Mouse (Mus musculus): ENCODE measurements at regions not wholly inside any gene's neighbourhood (a gene's known extent, or its start where the extent isn't known, plus 50 kb on each side); places are given as distances from the start of the nearest gene placed in this dataset.

DNA sequence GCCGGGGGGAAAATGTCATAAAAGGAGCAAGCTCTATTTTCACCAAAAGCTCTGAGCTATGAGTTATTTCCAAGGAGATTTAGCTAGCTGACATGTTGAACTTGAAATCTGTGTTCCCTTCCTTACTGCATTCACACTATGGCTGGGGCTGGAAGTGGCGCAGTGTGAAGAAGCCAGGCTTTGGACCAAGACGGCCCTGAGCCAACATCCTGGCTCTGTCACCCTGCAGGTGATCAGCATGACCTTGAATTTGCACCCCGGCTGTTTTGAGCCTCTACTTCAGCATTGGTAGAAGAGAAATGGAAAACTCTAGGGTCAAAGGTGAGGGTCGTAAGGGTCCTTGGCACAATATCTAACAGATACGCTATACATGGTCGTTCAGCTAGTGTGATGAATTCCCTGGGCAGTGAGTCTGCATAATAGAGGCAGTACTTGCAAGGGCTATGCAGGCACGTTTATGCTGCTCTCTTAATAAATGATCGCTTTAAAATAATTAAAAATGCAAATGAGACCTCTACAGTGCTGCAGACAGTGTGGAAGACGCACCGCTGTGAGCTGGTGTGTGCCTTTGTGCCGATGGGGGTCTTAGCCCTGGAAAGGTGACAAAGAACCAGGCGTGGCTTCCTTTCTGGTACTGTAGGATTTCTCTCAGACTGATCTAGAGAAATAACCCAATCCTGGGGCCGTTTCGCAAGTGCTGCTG, 96.4 kb downstream of the Hhipl2 start:
- TF ChIP-seq ZNF384 (IDR thresholded peaks at IDR 0.05; ENCODE audit: low read depth, low read length) = no peak
- TF ChIP-seq MAFK (IDR thresholded peaks at IDR 0.05; ENCODE audit: insufficient read depth, low read depth, low read length) = no peak
- no peak for TF ChIP-seq HCFC1 (IDR thresholded peaks at IDR 0.05; ENCODE audit: borderline replicate concordance, insufficient read depth, low read length)

All from ES-E14 (cell line).